14 mouse cellular contexts compared by ENCODE assay signal in genomic region chr1:138004319-138004718, GRCm38 (mm10).
DNase-seq lines count a peak whose midpoint lies in the region.
"Had no signal": no experiment of that assay in that cellular context is flagged by ENCODE, and none has a peak within 500 bp of the region (broad histone marks: within the 10 kb centered on the region; RNA-seq: fewer than 3 reads in every experiment).

No protein-coding gene starts in this region.

- DNase-seq in retina, embryonic 14.5 days (ENCODE audit: low spot score): peak; percentile 56
- DNase-seq in retina, postnatal 1 day: peak; percentile 57
- DNase-seq in cerebellum, postnatal 36 days: no peak
- no peak for DNase-seq in gastrocnemius, postnatal 25 days
- DNase-seq: adrenal gland, adult 2 months; adrenal gland, adult 8-10 months; adrenal gland, postnatal 10 days; adrenal gland, postnatal 14 days; adrenal gland, postnatal 25 days; adrenal gland, postnatal 36 days; B cell, adult 2 months; cerebellum, adult 11 months; cerebellum, adult 11-12 months; cerebellum, adult 18-20 months had no signal

Comparison
In these comparisons a context has a peak if more than half of its experiments do, and no peak if none do; other contexts are left out.
1. DNase-seq: peak in retina, embryonic 14.5 days (single experiment) and retina, postnatal 1 day (single experiment); none in cerebellum, postnatal 36 days (0 of 2) and gastrocnemius, postnatal 25 days (single experiment).